Mouse (Mus musculus) spleen, postnatal 14 days (tissue): ENCODE results near the gene Ppp6r1.
"Not testable (repeated sequence)": the region's sequence is repeated elsewhere in the genome, so short reads cannot be mapped to it uniquely, and the experiment has no call there.

ENCODE experiments used
- DNase-seq, 2 experiments: peaks; one replicate each; pipeline ENCODE4 v3.0.0; 2021 to 2022; ENCODE audit warnings: low spot score in 2 of 2

The Ppp6r1 gene

GRCm38 (mm10) chr7:4613740-4614403 is 44.9 kb downstream of the Ppp6r1 start:
- no peak for DNase-seq

GRCm38 (mm10) chr7:4612956-4613355 is 45.9 kb downstream of the Ppp6r1 start:
- no peak for DNase-seq

- DNase-seq, result no peak
Measured at GRCm38 (mm10) chr7:4612386-4612785, 46.4 kb downstream of the Ppp6r1 start.

- no peak for DNase-seq
Measured at GRCm38 (mm10) chr7:4611921-4612341, 46.9 kb downstream of the Ppp6r1 start.

- no peak for DNase-seq
Measured at GRCm38 (mm10) chr7:4611511-4611910, 47.3 kb downstream of the Ppp6r1 start.

- no peak for DNase-seq
Measured at GRCm38 (mm10) chr7:4608002-4608401, 50.8 kb downstream of the Ppp6r1 start.

GRCm38 (mm10) chr7:4603873-4604272 is 54.9 kb downstream of the Ppp6r1 start, which contains the start of gene Ptprh:
Gene Ptprh (minus strand): TSS chr7:4604041.
- no peak for DNase-seq

GRCm38 (mm10) chr7:4602969-4603368 is 55.9 kb downstream of the Ppp6r1 start:
- DNase-seq, result no peak

- not testable (repeated sequence) for DNase-seq
Measured at GRCm38 (mm10) chr7:4597046-4597445, 61.8 kb downstream of the Ppp6r1 start.
